Mouse (Mus musculus): ENCODE measurements around the gene Clmp.
"Not testable (repeated sequence)": the region's sequence is repeated elsewhere in the genome, so short reads cannot be mapped to it uniquely, and the experiment has no call there.

Clmp gene

GRCm38 (mm10) chr9:40731591-40732048, 45.9 kb downstream of the Clmp start:
- no peak for DNase-seq (ENCODE audit: low spot score)

DNA sequence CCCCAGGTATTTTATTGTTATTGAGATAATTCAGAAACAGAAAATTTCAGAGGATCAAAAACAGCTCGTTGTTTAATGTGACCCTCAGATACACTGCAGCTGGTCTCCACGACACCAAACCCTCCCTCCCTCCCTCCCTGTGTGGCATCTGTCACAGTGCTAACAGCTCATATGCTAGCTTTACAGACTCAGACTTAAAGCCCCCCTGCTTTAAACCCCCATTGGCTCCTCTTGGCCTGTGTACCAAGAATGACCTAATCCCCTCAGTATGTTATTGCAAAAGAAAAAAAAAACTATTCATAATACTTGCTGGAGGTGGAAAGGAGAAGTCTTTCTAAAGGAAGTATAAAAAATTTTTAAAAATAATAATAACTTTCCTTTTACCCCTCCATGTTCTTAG, 46.5 kb downstream of the Clmp start:
- no peak for DNase-seq (ENCODE audit: low spot score)

DNA sequence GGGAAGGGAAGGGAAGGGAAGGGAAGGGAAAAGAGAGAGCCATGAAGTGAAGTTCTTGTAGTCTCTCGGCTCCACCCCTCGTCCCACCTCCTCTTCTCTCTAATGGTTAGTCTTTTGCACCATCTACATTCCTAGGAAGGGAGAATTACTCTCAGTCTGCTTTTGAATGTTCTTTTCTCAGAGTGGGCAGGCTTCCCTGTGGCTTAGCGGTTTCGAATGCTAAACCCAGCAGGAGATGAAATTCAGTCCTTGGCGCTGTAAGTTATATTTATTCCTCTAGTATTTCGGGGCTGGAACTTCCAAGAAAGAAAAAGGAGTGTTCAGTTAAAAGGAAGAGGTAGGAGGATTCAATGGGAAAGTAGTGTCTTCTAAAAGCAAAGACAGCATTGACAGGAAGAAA, 51.4 kb downstream of the Clmp start:
- no peak for DNase-seq (ENCODE audit: low spot score)

- DNase-seq (ENCODE audit: low spot score), result no peak
Measured at GRCm38 (mm10) chr9:40743525-40744034, 57.8 kb downstream of the Clmp start.

GRCm38 (mm10) chr9:40744233-40744632, 58.5 kb downstream of the Clmp start:
- no peak for DNase-seq (ENCODE audit: low spot score)

GRCm38 (mm10) chr9:40746796-40747195, 61.0 kb downstream of the Clmp start:
- no peak for DNase-seq (ENCODE audit: low spot score)

DNA sequence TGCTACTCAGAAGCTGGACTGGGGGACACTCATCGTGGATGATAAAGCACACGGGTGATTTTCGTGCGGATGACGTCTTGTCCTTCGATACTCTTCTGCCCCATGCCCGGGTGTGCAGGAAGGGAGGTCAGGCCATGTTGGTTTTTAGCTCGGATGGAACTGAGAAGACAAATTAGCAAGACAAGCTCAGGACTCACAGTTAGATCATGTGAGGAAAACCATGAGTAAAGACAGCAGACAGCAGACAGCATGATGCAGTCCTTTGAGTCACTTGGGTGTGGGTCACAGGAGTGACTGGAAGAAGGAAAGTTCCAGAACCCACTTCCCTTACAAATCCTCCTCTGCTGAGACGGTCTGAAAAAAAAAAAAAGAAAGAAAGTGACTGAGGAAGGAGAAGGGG, 61.5 kb downstream of the Clmp start:
- no peak for DNase-seq (ENCODE audit: low spot score)

DNA sequence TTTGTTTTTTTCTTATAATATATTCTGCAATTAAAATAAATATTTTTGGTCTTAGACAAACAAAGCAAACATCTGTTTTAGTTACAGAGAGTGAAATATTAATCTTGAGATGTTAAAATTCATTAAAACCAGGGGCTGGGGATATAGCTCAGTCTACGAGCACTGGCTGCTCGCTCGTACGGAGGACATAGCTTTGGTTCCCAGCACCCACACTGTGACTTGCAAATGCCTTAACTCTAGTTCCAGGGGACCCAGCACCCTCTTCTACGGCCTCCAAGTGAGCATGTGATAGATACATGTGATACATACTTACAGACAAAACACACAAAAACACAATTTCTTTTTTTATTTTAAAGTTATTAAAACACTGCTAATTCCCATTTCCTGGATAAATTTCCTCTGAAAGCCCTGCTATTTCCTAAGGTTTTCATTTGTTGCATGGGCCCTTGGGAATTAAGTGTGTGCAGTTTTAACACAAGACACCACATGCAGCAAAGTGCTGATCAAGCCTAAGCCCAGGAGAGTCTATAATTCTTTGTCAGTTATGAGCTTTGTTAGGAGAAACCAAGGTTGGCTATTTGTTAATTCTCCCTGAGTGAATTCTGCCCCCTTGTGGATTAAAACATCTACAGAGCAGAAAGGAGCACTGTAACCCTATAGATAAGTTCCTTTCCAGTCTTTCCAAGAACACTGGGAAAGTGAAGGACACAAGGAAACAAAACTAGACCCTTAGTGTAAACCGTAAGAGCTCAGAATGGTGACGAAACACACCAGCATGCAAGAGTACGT, 64.3 kb downstream of the Clmp start:
- no peak for DNase-seq (ENCODE audit: low spot score)

DNA sequence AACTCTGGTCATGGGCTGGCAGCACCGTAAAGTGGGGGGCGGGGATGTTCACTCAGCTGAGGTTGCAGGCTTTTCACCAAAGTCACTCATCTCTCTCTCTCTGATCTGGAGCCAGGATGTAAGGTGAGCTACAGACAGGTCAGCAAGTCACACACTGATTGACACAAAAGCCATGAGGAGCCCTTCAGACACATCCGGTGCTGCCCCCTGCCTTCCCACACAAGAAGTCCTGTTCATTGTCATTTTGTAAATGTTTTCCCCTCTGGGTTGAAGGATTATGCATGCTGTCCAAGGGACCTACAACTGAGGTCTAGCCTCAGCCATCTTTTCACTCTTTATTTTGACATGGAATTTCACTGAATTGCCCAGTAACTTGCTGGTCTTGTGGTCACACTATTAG, 66.0 kb downstream of the Clmp start:
- DNase-seq (ENCODE audit: low spot score), result no peak

DNA sequence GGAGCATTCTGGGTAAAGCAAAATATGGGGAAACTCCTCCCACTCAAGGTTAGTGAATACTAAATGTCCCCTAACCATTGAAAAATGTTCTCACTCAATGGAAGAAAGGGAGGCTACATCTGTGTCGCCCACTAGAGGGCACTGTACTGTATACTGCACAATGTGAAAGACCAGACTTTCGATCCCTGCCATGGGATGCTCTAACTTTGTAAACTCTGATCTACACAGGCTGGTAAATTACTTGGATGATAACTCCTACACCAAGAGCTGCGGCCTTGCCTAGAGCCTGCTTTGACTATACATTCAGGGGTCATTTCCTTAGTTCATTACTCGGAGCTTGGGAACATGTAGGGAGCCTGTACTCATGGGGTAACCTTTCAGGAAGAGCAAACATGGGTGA, 70.6 kb downstream of the Clmp start:
- peak; percentile 62 for DNase-seq (ENCODE audit: low spot score)

- peak; percentile 65 for DNase-seq (ENCODE audit: low spot score)
Measured at GRCm38 (mm10) chr9:40757105-40757626, 71.4 kb downstream of the Clmp start.

DNA sequence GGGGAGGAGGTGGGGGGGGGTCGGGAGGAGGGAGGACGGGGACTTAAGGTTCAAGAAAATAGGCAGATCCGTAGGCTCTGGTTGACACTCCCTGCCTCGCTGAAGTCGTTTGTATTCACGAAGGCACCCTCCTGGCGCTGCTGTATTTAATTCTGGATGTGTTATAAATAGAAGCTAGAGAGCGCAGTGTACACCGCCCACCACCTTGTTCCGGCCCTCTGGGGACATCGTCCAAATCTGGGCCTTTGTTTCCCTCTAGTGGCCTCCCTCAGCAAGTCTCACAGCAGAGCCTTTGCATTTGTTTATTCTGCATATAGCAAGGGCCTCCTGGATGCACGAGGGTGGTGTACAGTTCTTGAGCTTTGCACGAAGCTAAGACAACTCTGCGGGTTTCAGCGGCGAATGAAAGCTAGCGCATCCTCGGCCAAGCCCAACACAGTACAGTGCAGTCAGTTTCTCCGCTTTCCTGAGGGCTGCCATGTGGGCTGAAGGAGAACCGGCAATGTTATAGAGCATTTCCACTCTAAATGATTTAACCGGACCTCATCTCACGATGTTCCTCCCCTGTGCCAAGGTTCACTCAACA, 72.0 kb downstream of the Clmp start:
- peak; percentile 70 for DNase-seq (ENCODE audit: low spot score)

GRCm38 (mm10) chr9:40762354-40762753, 76.6 kb downstream of the Clmp start:
- no peak for DNase-seq (ENCODE audit: low spot score)

DNA sequence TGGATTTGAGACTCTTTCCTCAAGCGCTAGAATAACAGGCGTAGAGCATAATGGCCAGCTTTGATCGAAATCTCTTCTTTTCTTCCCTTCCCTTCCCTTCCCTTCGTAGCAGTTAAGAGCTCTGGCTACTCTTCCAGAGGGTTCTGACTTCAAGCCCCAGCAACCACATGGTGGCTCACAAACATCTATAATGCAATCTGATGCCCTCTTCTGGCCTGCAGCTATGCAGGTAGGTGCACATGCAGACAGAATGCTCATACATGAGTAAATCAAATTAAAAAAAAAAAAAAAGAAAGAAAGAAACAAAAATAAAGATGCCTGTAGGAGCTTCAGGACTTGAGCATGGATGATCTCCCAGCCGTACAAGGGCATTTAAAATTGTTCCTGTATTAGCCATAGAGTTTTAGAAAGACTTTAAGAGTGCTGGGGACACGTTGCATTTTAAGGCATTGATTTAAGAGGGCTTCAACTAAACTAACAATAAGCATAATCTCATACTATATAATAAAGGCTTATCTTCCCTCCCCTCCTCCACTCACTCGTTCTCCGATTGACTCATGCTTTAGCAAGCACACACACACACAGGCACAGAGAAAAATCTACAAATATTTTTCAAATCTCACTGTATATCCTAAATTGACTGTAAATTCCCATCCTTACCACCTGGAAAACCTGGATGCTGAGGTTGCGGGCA, 79.3 kb downstream of the Clmp start:
- no peak for DNase-seq (ENCODE audit: low spot score)

GRCm38 (mm10) chr9:40765581-40765940, 79.8 kb downstream of the Clmp start:
- DNase-seq (ENCODE audit: low spot score), result no peak

DNA sequence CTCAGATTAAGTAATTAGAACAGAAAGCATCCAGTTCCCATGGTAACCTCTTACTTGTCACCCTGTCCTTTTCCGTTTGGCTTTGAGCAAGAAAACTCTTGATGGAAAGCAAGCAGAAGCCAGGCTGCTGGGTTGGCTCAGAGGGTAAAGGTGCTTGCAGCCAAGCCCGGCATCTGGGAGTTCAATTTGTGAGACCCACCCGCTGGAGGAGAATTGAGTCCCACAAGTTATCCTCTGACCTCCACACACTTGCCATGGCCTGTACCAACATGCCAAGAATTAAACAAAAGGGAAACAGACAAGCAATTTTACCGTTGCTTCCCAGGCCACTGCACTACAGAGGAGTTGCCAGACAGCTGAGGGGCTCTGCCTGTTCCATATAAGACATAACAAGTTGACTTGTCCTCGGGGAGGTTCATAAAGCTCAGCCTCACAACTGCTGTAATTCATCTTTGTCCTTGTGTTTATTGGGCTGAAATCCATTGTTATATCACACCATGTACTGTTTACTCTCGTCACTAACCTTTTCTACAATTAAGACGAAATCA, 80.4 kb downstream of the Clmp start:
- DNase-seq (ENCODE audit: low spot score), result no peak

GRCm38 (mm10) chr9:40767946-40768345, 82.2 kb downstream of the Clmp start:
- no peak for DNase-seq (ENCODE audit: low spot score)

DNA sequence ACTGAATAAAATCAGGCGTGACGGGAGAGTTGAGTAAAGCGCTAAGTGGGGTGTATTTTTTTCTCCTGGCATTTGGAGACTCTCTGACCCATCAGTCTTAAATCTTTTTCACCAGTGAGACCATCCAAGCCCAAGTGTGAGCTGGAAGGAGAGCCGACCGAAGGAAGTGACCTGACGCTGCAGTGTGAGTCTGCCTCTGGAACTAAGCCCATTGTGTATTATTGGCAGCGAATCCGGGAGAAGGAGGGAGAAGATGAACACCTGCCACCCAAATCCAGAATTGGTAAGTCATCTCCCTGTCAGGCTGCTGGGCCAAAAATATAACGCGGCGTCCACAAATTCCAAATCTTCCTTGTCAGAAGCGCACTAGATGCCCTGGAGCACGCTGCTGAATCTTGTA, 86.5 kb downstream of the Clmp start:
- DNase-seq (ENCODE audit: low spot score), result no peak

- DNase-seq (ENCODE audit: low spot score), result not testable (repeated sequence)
Measured at GRCm38 (mm10) chr9:40773142-40773541, 87.4 kb downstream of the Clmp start.

- DNase-seq (ENCODE audit: low spot score), result no peak
Measured at GRCm38 (mm10) chr9:40773869-40774268, 88.1 kb downstream of the Clmp start.

- no peak for DNase-seq (ENCODE audit: low spot score)
Measured at GRCm38 (mm10) chr9:40776044-40776443, 90.3 kb downstream of the Clmp start.

- DNase-seq (ENCODE audit: low spot score), result no peak
Measured at GRCm38 (mm10) chr9:40776459-40777248, 90.9 kb downstream of the Clmp start.
